Mouse (Mus musculus) hindbrain, embryonic 11.5 days (tissue): ENCODE measurements at regions not wholly inside any gene's neighbourhood (a gene's known extent, or its start where the extent isn't known, plus 50 kb on each side); places are given as distances from the start of the nearest gene placed in this dataset.

ENCODE experiments used
- ATAC-seq: fragments of 200-750 bp; cut with Nextera tagmentation; 2 replicates; pipeline ENCODE4 v1.8.0; 2017; ENCODE audit warnings: mild to moderate bottlenecking, moderate TSS enrichment, moderate library complexity; ENCODE audit not compliant: low FRiP score
- DNase-seq: peaks from one replicate; pipeline ENCODE4 v3.0.0-alpha.2; 2015; ENCODE audit warnings: low spot score
- H3K27ac ChIP-seq: fragments of 300-500 bp; sonication (generic); 2 replicates; pipeline ENCODE4 v1.5.1; 2014; ENCODE audit warnings: mild to moderate bottlenecking, low read depth, low read length
- H3K27me3 ChIP-seq: fragments of 300-500 bp; sonication (generic); 2 replicates; pipeline ENCODE4 v1.6.1; 2014; ENCODE audit warnings: mild to moderate bottlenecking, low read length, moderate library complexity, mixed read lengths; ENCODE audit not compliant: control insufficient read depth, insufficient read depth
- H3K36me3 ChIP-seq: fragments of 300-500 bp; sonication (generic); 2 replicates; pipeline ENCODE4 v1.6.1; 2014; ENCODE audit warnings: mild to moderate bottlenecking, low read length, moderate library complexity, mixed read lengths; ENCODE audit not compliant: control insufficient read depth, insufficient read depth
- H3K4me1 ChIP-seq: fragments of 300-500 bp; sonication (generic); replicated peaks from 2 replicates; pipeline ENCODE4 v1.6.1; 2014; ENCODE audit warnings: low read length, mixed read lengths; ENCODE audit not compliant: control insufficient read depth, insufficient read depth
- H3K4me2 ChIP-seq: fragments of 300-500 bp; sonication (generic); replicated peaks from 2 replicates; pipeline ENCODE4 v1.6.1; 2014; ENCODE audit warnings: mild to moderate bottlenecking, low read depth, low read length
- H3K4me3 ChIP-seq: fragments of 300-500 bp; sonication (generic); 2 replicates; pipeline ENCODE4 v1.5.1; 2014; ENCODE audit warnings: low read depth, low read length
- H3K9ac ChIP-seq: fragments of 300-500 bp; sonication (generic); 2 replicates; pipeline ENCODE4 v1.6.1; 2014; ENCODE audit warnings: low read depth, low read length
- H3K9me3 ChIP-seq: fragments of 300-500 bp; sonication (generic); 2 replicates; pipeline ENCODE4 v1.6.1; 2016; ENCODE audit warnings: low read length; ENCODE audit not compliant: control insufficient read depth
- WGBS: fragments of 180-500 bp; shearing (Covaris S2); extraction: QIAGEN DNeasy Blood & Tissue Kit; methylation state at CpG from one replicate; pipeline ENCODE4 v1.1.7; 2014; 5-methylcytosine and 5-hydroxymethylcytosine counted together

DNA sequence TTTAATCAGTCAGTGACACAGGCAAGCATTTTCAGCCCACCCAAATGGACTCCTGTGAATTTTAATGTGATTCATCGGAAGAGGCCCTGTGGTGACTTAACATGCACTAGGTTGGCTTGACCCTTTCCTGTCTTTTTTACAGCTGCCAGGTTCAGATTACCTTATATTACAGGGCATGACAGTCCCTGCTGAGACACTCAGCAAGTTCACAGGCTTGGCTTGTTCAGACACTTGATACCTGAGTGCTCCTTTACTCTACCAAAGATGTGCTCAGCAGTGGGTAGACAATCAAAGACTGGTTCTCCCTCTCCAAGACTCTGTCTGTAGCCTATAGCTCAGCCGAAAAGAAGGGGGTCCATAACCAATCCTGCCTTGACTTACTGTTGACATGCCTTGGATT lies 60.1 kb upstream of the Hpgd start:
- Histone ChIP-seq H3K27ac (no peak overlapping the region), H3K9ac (no peak overlapping the region), H3K4me1 (no peaks in the 10 kb centered on the region), H3K36me3 (no peaks in the 10 kb centered on the region), H3K4me3 (no peak overlapping the region), H3K9me3 (no peaks in the 10 kb centered on the region), H3K27me3 (no peaks in the 10 kb centered on the region), H3K4me2 (no peak overlapping the region)
- no peak for DNase-seq
- ATAC-seq = peak; percentile 49; the same call in 1 of the 2 replicates
- WGBS = 66% methylated on average over 2 of the region's 2 CpGs

DNA sequence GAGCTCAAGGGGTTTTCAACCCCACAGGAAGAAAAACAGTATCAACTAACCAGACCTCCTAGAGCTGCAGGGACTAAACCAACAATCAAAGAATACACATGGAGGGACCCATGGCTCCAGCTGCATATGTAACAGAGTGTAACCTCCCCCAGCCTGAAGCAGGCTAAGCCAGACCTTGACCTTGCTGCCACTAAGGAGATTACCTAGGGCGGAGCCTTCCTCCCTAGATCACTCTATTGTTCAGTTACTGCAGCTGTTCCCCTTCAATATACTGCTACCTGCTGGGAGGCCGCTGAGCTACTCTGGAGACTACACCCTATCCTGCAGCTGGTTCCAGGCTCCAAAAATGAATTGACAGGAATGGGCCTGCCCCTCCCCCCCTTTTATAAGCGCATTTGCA lies 51.1 kb upstream of the Hpgd start:
- Histone ChIP-seq H3K36me3 (no peaks in the 10 kb centered on the region), H3K4me1 (no peaks in the 10 kb centered on the region), H3K27me3 (no peaks in the 10 kb centered on the region), H3K9ac (no peak overlapping the region), H3K4me2 (no peak overlapping the region), H3K27ac (no peak overlapping the region), H3K9me3 (no peaks in the 10 kb centered on the region), H3K4me3 (no peak overlapping the region)
- DNase-seq (no peak), ATAC-seq (no peak)
- 70% methylated on average over 3 of the region's 3 CpGs for WGBS
